Mouse (Mus musculus) gonadal fat pad, adult 2 months (tissue): ENCODE results near the gene Bend7. TPM values are rescaled to one million over a fixed set of nuclear protein-coding genes. Genes with fewer than 3 reads are reported as not detected.

Experiments
- DNase-seq: peaks from one replicate; pipeline ENCODE4 v3.0.0-alpha.2; 2012; ENCODE audit warnings: low read depth
- polyA plus RNA-seq: library from polyadenylated mRNA; depleted of rRNA; stranded (reverse); fragments of >200 nt; gene quantifications from 2 replicates; pipeline ENCODE4 v1.2.3, GENCODE M21; 2012

Bend7 gene
- polyA plus RNA-seq, 1 experiment: 3.3 TPM

- no peak for DNase-seq
Measured at GRCm38 (mm10) chr2:4782809-4783641, 65.4 kb downstream of the Bend7 start.

DNA sequence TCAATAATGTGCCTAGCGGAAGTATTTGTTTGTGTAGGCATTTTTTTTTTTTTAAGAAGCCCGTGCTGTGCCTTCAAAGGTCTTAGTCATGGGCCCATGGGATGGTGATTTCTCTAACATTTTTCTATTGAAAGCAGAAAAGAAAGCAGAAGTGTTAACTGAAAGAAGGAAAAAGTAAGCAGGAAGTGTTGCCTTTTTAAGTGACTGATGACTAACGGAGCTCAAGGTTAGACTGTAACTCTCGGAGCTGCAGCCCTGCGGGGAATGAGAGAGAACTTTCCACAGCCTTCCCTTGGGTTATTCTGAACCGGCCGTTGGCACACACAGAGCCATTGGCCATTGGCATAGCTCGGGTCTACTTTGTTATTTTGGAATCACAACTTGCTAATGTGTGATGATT is 66.4 kb downstream of the Bend7 start:
- DNase-seq: no peak

- DNase-seq: no peak
Measured at GRCm38 (mm10) chr2:4785016-4785415, 67.4 kb downstream of the Bend7 start.

DNA sequence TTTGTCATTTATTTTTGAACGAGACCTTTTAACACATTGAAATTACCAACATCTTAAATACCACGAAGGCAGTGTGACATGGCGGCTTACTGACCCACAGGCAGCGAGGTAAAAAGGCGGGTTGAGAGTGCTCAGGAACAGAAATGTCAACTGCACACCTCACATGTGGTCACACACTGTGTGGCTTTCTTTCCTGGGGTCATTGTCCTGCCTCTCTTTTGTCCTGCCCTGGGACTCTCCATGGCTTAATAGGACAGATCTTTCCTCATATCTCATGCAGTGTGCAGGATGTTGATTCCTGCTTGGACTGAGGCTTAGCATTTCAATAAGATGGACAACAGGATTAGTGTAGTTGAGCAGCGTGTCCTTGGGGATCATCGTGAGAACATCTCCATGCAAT is 69.6 kb downstream of the Bend7 start:
- no peak for DNase-seq

- no peak for DNase-seq
Measured at GRCm38 (mm10) chr2:4791646-4792045, 74.0 kb downstream of the Bend7 start.

DNA sequence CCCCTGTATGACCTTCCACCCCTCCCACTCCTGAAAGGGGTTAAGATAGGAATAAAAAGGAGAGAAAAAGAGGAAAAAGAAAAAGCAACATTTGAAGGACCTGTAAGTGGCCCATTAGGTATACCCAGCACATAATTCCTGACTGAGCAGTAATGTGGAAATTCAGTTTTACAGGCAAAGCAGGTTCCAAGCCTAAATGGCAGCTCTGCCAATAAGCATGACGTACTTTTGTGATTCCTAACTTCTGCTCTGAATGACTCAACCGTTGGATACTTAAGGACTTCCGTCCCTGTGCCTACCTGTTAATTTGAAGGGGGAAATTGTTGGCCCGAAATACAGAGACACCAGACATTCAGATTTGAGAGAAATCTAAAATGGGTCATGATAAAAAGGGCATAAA is 74.9 kb downstream of the Bend7 start:
- no peak for DNase-seq

GRCm38 (mm10) chr2:4802395-4803176 is 85.0 kb downstream of the Bend7 start:
- DNase-seq: no peak

DNA sequence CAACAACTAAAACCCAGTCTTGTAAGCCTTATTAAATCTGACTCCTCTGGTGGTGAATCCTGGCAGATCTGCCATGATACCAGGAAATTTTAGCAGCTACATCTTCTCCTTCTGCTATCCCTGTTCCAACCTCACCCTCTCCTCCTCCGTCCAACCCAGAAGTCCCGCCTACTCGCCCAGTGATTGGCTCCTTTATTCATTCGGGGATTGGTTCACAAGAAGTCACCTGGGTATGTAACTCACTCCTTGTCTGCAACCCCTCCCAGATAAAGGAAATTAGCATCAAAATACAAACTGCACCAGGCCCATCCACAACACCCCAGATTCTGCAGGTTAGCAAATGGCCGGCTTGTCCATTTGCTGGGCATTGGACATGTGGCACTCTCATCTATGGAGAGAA is 98.7 kb downstream of the Bend7 start:
- no peak for DNase-seq

DNA sequence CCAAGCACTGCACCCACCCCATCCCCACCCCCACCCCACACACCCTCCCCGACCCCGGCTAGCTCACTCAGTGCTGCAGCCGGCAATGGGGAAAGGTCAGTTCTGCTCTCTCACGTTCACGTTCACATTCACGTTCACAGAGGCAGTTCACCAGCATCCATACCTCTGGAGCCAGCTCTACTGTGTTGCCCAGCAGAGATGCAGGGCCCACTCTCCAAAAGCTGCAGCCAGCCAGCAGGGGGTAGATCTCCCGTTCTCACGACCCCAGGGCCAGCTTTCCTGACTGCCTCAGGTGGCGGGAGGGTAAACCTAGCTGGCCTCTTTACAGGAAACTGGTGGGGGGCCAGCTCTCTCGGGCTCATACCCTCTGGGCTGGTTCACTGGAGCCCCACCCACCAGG is 100.0 kb downstream of the Bend7 start:
- DNase-seq: no peak

GRCm38 (mm10) chr2:4820230-4820629 is 102.6 kb downstream of the Bend7 start:
- DNase-seq: no peak

DNA sequence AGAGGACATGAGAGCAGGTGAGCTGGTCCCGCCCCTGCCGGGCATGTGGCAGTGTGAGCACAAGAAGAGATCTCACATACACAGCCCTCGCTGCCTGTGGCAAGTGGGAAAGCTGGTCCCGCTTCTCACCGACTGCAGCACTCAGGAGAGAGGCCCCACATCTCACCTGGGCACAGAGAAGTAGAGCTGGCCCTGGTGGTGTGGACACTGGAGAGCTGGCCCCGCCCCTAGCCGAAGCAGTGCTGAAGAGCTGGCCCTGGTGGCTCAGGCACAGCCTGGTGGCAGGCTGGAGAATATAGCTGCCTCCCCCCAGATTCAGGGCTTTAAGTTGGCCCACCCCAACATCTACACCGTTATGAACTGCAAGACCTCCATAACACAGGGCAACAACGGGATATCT is 106.4 kb downstream of the Bend7 start:
- DNase-seq: no peak

- DNase-seq: no peak
Measured at GRCm38 (mm10) chr2:4828032-4828431, 110.4 kb downstream of the Bend7 start.

GRCm38 (mm10) chr2:4828446-4828997 is 110.9 kb downstream of the Bend7 start:
- DNase-seq: no peak

DNA sequence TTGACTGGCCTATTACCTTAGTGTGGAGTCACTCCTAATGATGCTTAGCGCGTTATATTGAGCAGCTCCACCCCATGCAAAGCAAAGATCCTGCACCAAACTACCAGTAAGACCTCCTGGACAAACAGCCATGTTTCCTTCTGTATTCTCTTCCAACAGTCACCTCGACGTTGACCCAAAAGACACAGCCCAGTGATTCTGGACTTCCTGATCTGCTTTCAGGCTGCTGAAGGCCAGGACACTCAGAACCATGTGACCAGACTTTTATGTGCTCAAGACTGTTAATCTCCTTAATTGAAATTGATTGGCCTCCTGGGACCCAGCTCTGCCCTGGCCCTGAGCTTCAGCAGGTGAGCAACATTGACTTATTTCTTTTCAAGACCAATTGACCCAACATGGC is 111.4 kb downstream of the Bend7 start:
- no peak for DNase-seq

- DNase-seq: no peak
Measured at GRCm38 (mm10) chr2:4829489-4830065, 111.9 kb downstream of the Bend7 start.

GRCm38 (mm10) chr2:4831493-4831892 is 113.9 kb downstream of the Bend7 start:
- no peak for DNase-seq

DNA sequence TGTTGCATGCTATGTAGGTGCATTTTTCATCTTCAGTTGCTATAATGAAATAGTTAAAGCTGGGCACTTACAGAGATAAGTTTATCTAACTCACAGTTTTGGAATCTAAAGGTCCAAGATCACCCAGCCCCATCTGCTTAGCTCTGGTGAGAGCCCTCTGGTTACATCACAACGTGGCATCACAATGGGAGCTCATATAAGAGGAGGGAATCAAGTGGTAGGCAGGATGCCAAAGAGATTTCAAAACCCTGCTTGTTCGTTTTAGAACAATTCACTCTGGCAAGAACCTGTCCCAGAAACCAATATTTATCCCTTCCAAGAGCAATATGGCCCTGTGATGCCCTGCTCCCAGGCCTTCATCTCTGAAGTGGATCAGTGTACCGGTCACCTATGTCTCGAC is 114.5 kb downstream of the Bend7 start:
- DNase-seq: peak; percentile 47

DNA sequence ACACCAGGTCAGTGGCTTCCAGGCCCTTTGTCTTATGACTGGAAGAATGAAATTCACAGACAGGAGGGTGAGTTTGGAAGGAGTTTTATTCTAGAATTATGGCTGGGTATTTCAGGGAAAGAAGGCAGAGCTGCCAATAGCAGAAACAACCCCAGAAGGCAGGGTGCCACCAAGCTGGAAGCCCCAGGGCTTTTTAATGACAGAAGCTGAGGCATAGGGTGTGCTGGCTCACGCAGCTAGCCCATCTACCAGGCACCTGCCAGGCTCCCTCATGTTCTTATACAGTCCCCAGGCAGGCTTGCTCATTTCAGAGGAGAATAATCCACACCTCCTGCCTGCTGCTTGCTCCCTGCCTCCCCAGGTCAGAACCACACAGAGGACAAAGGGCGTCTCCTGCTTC is 131.8 kb downstream of the Bend7 start:
- DNase-seq: no peak
